In genomic region chr7:80111066-80112045, GRCm38 (mm10) we compare ENCODE assay signal across 9 mouse cellular contexts. TPM values are rescaled to one million over a fixed set of nuclear protein-coding genes. Genes with fewer than 3 reads are reported as not detected.
DNase-seq lines count a peak whose midpoint lies in the region; ATAC-seq and TF ChIP-seq lines count a peak whose summit lies in the region.
"Had no signal": no experiment of that assay in that cellular context is flagged by ENCODE, and none has a peak within 500 bp of the region (broad histone marks: within the 10 kb centered on the region; RNA-seq: fewer than 3 reads in every experiment).

No protein-coding gene starts in this region.

- peaks cover 54% of the 10 kb centered on the region for H3K36me3 ChIP-seq in heart, embryonic 14.5 days (ENCODE audit: control insufficient read depth, insufficient read depth, low read length)
- peaks cover 10% of the 10 kb centered on the region for H3K36me3 ChIP-seq in midbrain, embryonic 13.5 days
- no peaks in the 10 kb centered on the region for H3K36me3 ChIP-seq in midbrain, embryonic 16.5 days (ENCODE audit: control insufficient read depth, insufficient read depth, low read length)
- peaks cover 17% of the 10 kb centered on the region for H3K36me3 ChIP-seq in stomach, embryonic 15.5 days

- no peak for TF ChIP-seq CTCF in embryonic fibroblast, embryonic 13.5 days (IDR thresholded peaks at IDR 0.05; ENCODE audit: borderline replicate concordance, insufficient read depth, low read length)

- ATAC-seq in heart, embryonic 14.5 days (ENCODE audit: insufficient number of reproducible peaks, insufficient read depth, low FRiP score, low read depth), result no peak
- no peak for ATAC-seq in midbrain, embryonic 13.5 days
- no peak for ATAC-seq in midbrain, embryonic 16.5 days
- no peak for ATAC-seq in stomach, embryonic 15.5 days (ENCODE audit: insufficient read depth, low FRiP score, low read depth)

- H3K4me3 ChIP-seq in heart, embryonic 14.5 days (ENCODE audit: control insufficient read depth in 1 of 2, insufficient read depth in 1 of 2, low read depth in 1 of 2, low read length in 2 of 2), result peak overlapping the region in 1 of 2 experiments; percentile 99; a peak in 2 of 4 replicates
- no peak overlapping the region for H3K4me3 ChIP-seq in midbrain, embryonic 13.5 days (replicated peaks)
- H3K4me3 ChIP-seq in midbrain, embryonic 16.5 days (ENCODE audit: low read depth, low read length), result no peak overlapping the region
- no peak overlapping the region for H3K4me3 ChIP-seq in embryonic fibroblast, embryonic 13.5 days (ENCODE audit: insufficient read depth, low read length)
- H3K4me3 ChIP-seq in stomach, embryonic 15.5 days (replicated peaks), result no peak overlapping the region

- H3K9me3 ChIP-seq in heart, embryonic 14.5 days (ENCODE audit: control insufficient read depth, low read length), result peaks cover 7% of the 10 kb centered on the region; the same call in 1 of the 2 replicates
- no peaks in the 10 kb centered on the region for H3K9me3 ChIP-seq in midbrain, embryonic 13.5 days
- no peaks in the 10 kb centered on the region for H3K9me3 ChIP-seq in midbrain, embryonic 16.5 days (replicated peaks; ENCODE audit: control insufficient read depth, low read length, poor library complexity, severe bottlenecking)
- 0 out of 2 replicates have a peak, but pooled peaks cover 2% of the 10 kb centered on the region for H3K9me3 ChIP-seq in stomach, embryonic 15.5 days

- H3K4me2 ChIP-seq in heart, embryonic 14.5 days (ENCODE audit: low read length), result peak overlapping the region; percentile 96
- H3K4me2 ChIP-seq in midbrain, embryonic 13.5 days (replicated peaks), result 0 out of 2 replicates have a peak overlapping the region, but pooled peaks have one; percentile 2
- no peak overlapping the region for H3K4me2 ChIP-seq in midbrain, embryonic 16.5 days (ENCODE audit: low read length)
- H3K4me2 ChIP-seq in stomach, embryonic 15.5 days, result 0 out of 2 replicates have a peak overlapping the region, but pooled peaks have one; percentile 6

- WGBS in heart, embryonic 14.5 days, result 43% methylated on average over 9 of the region's 9 CpGs
- 81% methylated on average over 9 of the region's 9 CpGs for WGBS in midbrain, embryonic 13.5 days
- 75% methylated on average over 9 of the region's 9 CpGs for WGBS in midbrain, embryonic 16.5 days
- WGBS in stomach, embryonic 15.5 days, result 66% methylated on average over 9 of the region's 9 CpGs

- H3K4me1 ChIP-seq in heart, embryonic 14.5 days (ENCODE audit: control insufficient read depth in 2 of 2, insufficient read depth in 2 of 2, low read length in 2 of 2), result peaks cover 22 to 64% of the 10 kb centered on the region in 2 experiments
- H3K4me1 ChIP-seq in midbrain, embryonic 13.5 days (replicated peaks), result peaks cover 45% of the 10 kb centered on the region
- peaks cover 34% of the 10 kb centered on the region for H3K4me1 ChIP-seq in midbrain, embryonic 16.5 days (ENCODE audit: control insufficient read depth, insufficient read depth, low read length)
- peaks cover 7% of the 10 kb centered on the region for H3K4me1 ChIP-seq in embryonic fibroblast, embryonic 13.5 days (ENCODE audit: control insufficient read depth, insufficient read depth, low read length)
- H3K4me1 ChIP-seq in stomach, embryonic 15.5 days, result peaks cover 41% of the 10 kb centered on the region

- intact Hi-C loops in gastrocnemius, postnatal 36 days (cut with DNase I), result no loop called here

- TF ChIP-seq POLR2A in embryonic fibroblast, embryonic 13.5 days (IDR thresholded peaks at IDR 0.05; ENCODE audit: low read depth, low read length), result no peak

- H3K27me3 ChIP-seq in heart, embryonic 14.5 days (ENCODE audit: control insufficient read depth, insufficient read depth, low read length), result no peaks in the 10 kb centered on the region
- no peaks in the 10 kb centered on the region for H3K27me3 ChIP-seq in midbrain, embryonic 13.5 days
- H3K27me3 ChIP-seq in midbrain, embryonic 16.5 days (ENCODE audit: control insufficient read depth, insufficient read depth, low read depth, low read length), result no peaks in the 10 kb centered on the region
- no peaks in the 10 kb centered on the region for H3K27me3 ChIP-seq in stomach, embryonic 15.5 days (replicated peaks)

- no peak for DNase-seq in heart, adult 11 months
- no peak for DNase-seq in embryo, embryonic 10 days (ENCODE audit: low spot score)
- DNase-seq in gastrocnemius, postnatal 36 days, result no peak
- DNase-seq: spleen, adult 18-20 months had no signal

- peak overlapping the region; percentile 78 to 100 for H3K27ac ChIP-seq in heart, embryonic 14.5 days (replicated peaks in 1 of 2; ENCODE audit: control insufficient read depth in 1 of 2, insufficient read depth in 1 of 2, low read depth in 2 of 2, low read length in 2 of 2)
- 0 out of 2 replicates have a peak overlapping the region, but pooled peaks have one; percentile 30 for H3K27ac ChIP-seq in midbrain, embryonic 13.5 days
- no peak overlapping the region for H3K27ac ChIP-seq in midbrain, embryonic 16.5 days (ENCODE audit: low read length)
- 0 out of 2 replicates have a peak overlapping the region, but pooled peaks have one; percentile 7 for H3K27ac ChIP-seq in embryonic fibroblast, embryonic 13.5 days (ENCODE audit: insufficient read depth, low read length)
- no peak overlapping the region for H3K27ac ChIP-seq in stomach, embryonic 15.5 days

- H3K9ac ChIP-seq in heart, embryonic 14.5 days (ENCODE audit: low read length), result peak overlapping the region; percentile 100
- no peak overlapping the region; the same call in 1 of the 2 replicates for H3K9ac ChIP-seq in midbrain, embryonic 13.5 days (replicated peaks)
- H3K9ac ChIP-seq in midbrain, embryonic 16.5 days (ENCODE audit: low read depth, low read length), result no peak overlapping the region
- no peak overlapping the region for H3K9ac ChIP-seq in stomach, embryonic 15.5 days

RNA-seq across cellular contexts. Expression of gene Idh2, which starts 3.8 kb away (rescaled TPM):
- 2,473 and 2,606 TPM in 2 replicates for polyA plus RNA-seq in heart, embryonic 14.5 days (2014; fragmentation: Nextera tagmentation; extraction: Ambion mirVana)
- 291 and 296 TPM in 2 replicates for polyA plus RNA-seq in midbrain, embryonic 13.5 days (2015; fragmentation: Nextera tagmentation; extraction: Ambion mirVana)
- polyA plus RNA-seq in midbrain, embryonic 16.5 days (2015; fragmentation: Nextera tagmentation; extraction: Ambion mirVana), result 210 and 224 TPM in 2 replicates
- 84.2 and 116 TPM in 2 replicates for polyA plus RNA-seq in embryonic fibroblast, embryonic 13.5 days (2011; ENCODE audit: insufficient read length, low read depth, missing spikeins)
- polyA plus RNA-seq in stomach, embryonic 15.5 days (2015; fragmentation: Nextera tagmentation; extraction: Ambion mirVana), result 595 and 631 TPM in 2 replicates
- 100 to 1,000 TPM; 186 to 375 TPM for total RNA-seq in gastrocnemius, postnatal 36 days (2021)

Comparison
In these comparisons a context has a peak if more than half of its experiments do, and no peak if none do; other contexts are left out.
1. H3K27ac ChIP-seq: peak in heart, embryonic 14.5 days (2 of 2), midbrain, embryonic 13.5 days (single experiment) and embryonic fibroblast, embryonic 13.5 days (single experiment); none in midbrain, embryonic 16.5 days (single experiment) and stomach, embryonic 15.5 days (single experiment).